Mouse (Mus musculus) stomach, embryonic 14.5 days (tissue): Measurements from ENCODE around the gene Akirin2. TPM values are rescaled to one million over a fixed set of nuclear protein-coding genes. Genes with fewer than 3 reads are reported as not detected.
A peak's percentile ranks its signal among the peaks of the same experiment; 100 is the strongest.

ENCODE experiments used
- ATAC-seq: fragments of 200-750 bp; cut with Nextera tagmentation; 2 replicates; pipeline ENCODE4 v1.8.0; 2017; ENCODE audit warnings: low read depth, moderate TSS enrichment; ENCODE audit not compliant: insufficient number of reproducible peaks, insufficient read depth, low FRiP score
- H3K27ac ChIP-seq: fragments of 300-500 bp; sonication (generic); 2 replicates; pipeline ENCODE4 v1.5.1; 2014; ENCODE audit warnings: mild to moderate bottlenecking, low read length, moderate library complexity, mixed read lengths
- H3K27me3 ChIP-seq: fragments of 300-500 bp; sonication (generic); 2 replicates; pipeline ENCODE4 v1.6.1; 2014; ENCODE audit warnings: low read length, control low read depth, mixed read lengths; ENCODE audit not compliant: control insufficient read depth, insufficient read depth
- H3K36me3 ChIP-seq: fragments of 300-500 bp; sonication (generic); 2 replicates; pipeline ENCODE4 v1.6.1; 2014; ENCODE audit warnings: mild to moderate bottlenecking, control low read depth, low read length, moderate library complexity, mixed read lengths; ENCODE audit not compliant: control insufficient read depth, insufficient read depth
- H3K4me1 ChIP-seq: fragments of 300-500 bp; sonication (generic); 2 replicates; pipeline ENCODE4 v1.6.1; 2014; ENCODE audit warnings: low read length, control low read depth, mixed read lengths; ENCODE audit not compliant: control insufficient read depth, insufficient read depth
- H3K4me2 ChIP-seq: fragments of 300-500 bp; sonication (generic); replicated peaks from 2 replicates; pipeline ENCODE4 v1.6.1; 2014; ENCODE audit warnings: low read depth, low read length, control low read depth
- H3K4me3 ChIP-seq: fragments of 300-500 bp; sonication (generic); 2 replicates; pipeline ENCODE4 v1.5.1; 2014; ENCODE audit warnings: low read depth, low read length, control low read depth
- H3K9ac ChIP-seq: fragments of 300-500 bp; sonication (generic); replicated peaks from 2 replicates; pipeline ENCODE4 v1.6.1; 2014; ENCODE audit warnings: low read depth, mild to moderate bottlenecking, control low read depth, low read length, moderate library complexity, mixed read lengths
- H3K9me3 ChIP-seq: fragments of 300-500 bp; sonication (generic); 2 replicates; pipeline ENCODE4 v1.6.1; 2016; ENCODE audit warnings: low read depth, low read length, control low read depth; ENCODE audit not compliant: control insufficient read depth
- WGBS: fragments of 180-500 bp; shearing (Covaris S2); extraction: QIAGEN DNeasy Blood & Tissue Kit; methylation state at CpG from one replicate; pipeline ENCODE4 v1.1.7; 2014; 5-methylcytosine and 5-hydroxymethylcytosine counted together
- polyA plus RNA-seq: library from polyadenylated mRNA; unstranded; fragments of >200 nt; fragmentation: Nextera tagmentation; extraction: Ambion mirVana; gene quantifications from 2 replicates; pipeline ENCODE4 v1.2.1, GENCODE M21; 2014

The Akirin2 gene
- polyA plus RNA-seq, 1 experiment from 2014 or later: 42.8 TPM

GRCm38 (mm10) chr4:34549981-34550747, 573 bp upstream of the Akirin2 start:
- 0 out of 2 replicates have a peak, but pooled peaks cover 7% of the 10 kb centered on the region for H3K4me1 ChIP-seq
- peak overlapping the region; percentile 99 for H3K4me3 ChIP-seq
- H3K36me3 ChIP-seq: no peaks in the 10 kb centered on the region
- H3K9ac ChIP-seq: peak overlapping the region; percentile 97
- WGBS: 2% methylated on average over 38 of the region's 38 CpGs
- no peaks in the 10 kb centered on the region for H3K9me3 ChIP-seq
- H3K4me2 ChIP-seq: peak overlapping the region; percentile 54
- H3K27ac ChIP-seq: peak overlapping the region; percentile 97
- H3K27me3 ChIP-seq: no peaks in the 10 kb centered on the region
- ATAC-seq: peak; percentile 95

GRCm38 (mm10) chr4:34551098-34551809, 517 bp downstream of the Akirin2 start:
- peak overlapping the region; percentile 97 for H3K27ac ChIP-seq
- peak overlapping the region; percentile 54 for H3K4me2 ChIP-seq
- H3K4me3 ChIP-seq: peak overlapping the region; percentile 99
- H3K4me1 ChIP-seq: peaks cover 13% of the 10 kb centered on the region; the same call in 1 of the 2 replicates
- no peaks in the 10 kb centered on the region for H3K27me3 ChIP-seq
- peak overlapping the region; percentile 97 for H3K9ac ChIP-seq
- ATAC-seq: peak; percentile 78
- under 1% methylated on average over 50 of the region's 50 CpGs for whole genome bisulfite sequencing
- no peaks in the 10 kb centered on the region for H3K9me3 ChIP-seq
- no peaks in the 10 kb centered on the region for H3K36me3 ChIP-seq

GRCm38 (mm10) chr4:34551966-34552365, 1.2 kb downstream of the Akirin2 start:
- WGBS: 4% methylated on average over 3 of the region's 3 CpGs
- Histone ChIP-seq H3K27ac (no peak overlapping the region; the same call in 1 of the 2 replicates), H3K4me2 (peak overlapping the region; percentile 54), H3K27me3 (no peaks in the 10 kb centered on the region), H3K9me3 (no peaks in the 10 kb centered on the region), H3K36me3 (no peaks in the 10 kb centered on the region), H3K4me3 (peak overlapping the region; percentile 99), H3K4me1 (peaks cover 16% of the 10 kb centered on the region; the same call in 1 of the 2 replicates), H3K9ac (peak overlapping the region; percentile 97)
- no peak for ATAC-seq

- Histone ChIP-seq H3K27me3 (no peaks in the 10 kb centered on the region), H3K36me3 (no peaks in the 10 kb centered on the region; the same call in 1 of the 2 replicates), H3K9me3 (no peaks in the 10 kb centered on the region), H3K9ac (no peak overlapping the region), H3K4me2 (no peak overlapping the region), H3K4me3 (no peak overlapping the region), H3K27ac (no peak overlapping the region), H3K4me1 (peaks cover 16% of the 10 kb centered on the region; the same call in 1 of the 2 replicates)
- no peak for ATAC-seq
- 50% methylated on average over 1 of the region's 1 CpGs for WGBS
Measured at GRCm38 (mm10) chr4:34554596-34554995, 3.9 kb downstream of the Akirin2 start.

GRCm38 (mm10) chr4:34555604-34556003, 4.9 kb downstream of the Akirin2 start:
- Histone ChIP-seq H3K27ac (no peak overlapping the region), H3K9ac (no peak overlapping the region), H3K4me3 (no peak overlapping the region), H3K27me3 (no peaks in the 10 kb centered on the region), H3K4me2 (no peak overlapping the region), H3K9me3 (no peaks in the 10 kb centered on the region), H3K4me1 (peaks cover 16% of the 10 kb centered on the region; the same call in 1 of the 2 replicates), H3K36me3 (no peaks in the 10 kb centered on the region; the same call in 1 of the 2 replicates)
- WGBS: 96% methylated on average over 3 of the region's 3 CpGs
- no peak for ATAC-seq

- Histone ChIP-seq H3K36me3 (no peaks in the 10 kb centered on the region; the same call in 1 of the 2 replicates), H3K4me2 (no peak overlapping the region), H3K4me3 (no peak overlapping the region), H3K4me1 (peaks cover 16% of the 10 kb centered on the region; the same call in 1 of the 2 replicates), H3K27me3 (no peaks in the 10 kb centered on the region), H3K27ac (no peak overlapping the region), H3K9ac (no peak overlapping the region), H3K9me3 (no peaks in the 10 kb centered on the region)
- no peak for ATAC-seq
Measured at GRCm38 (mm10) chr4:34556183-34556582, 5.4 kb downstream of the Akirin2 start.

GRCm38 (mm10) chr4:34560971-34561370, 10.2 kb downstream of the Akirin2 start:
- ATAC-seq: no peak
- WGBS: 55% methylated on average over 4 of the region's 4 CpGs
- H3K9me3 ChIP-seq: no peaks in the 10 kb centered on the region

GRCm38 (mm10) chr4:34566226-34566625, 15.5 kb downstream of the Akirin2 start:
- H3K4me3 ChIP-seq: no peak overlapping the region
- no peaks in the 10 kb centered on the region for H3K9me3 ChIP-seq
- no peaks in the 10 kb centered on the region for H3K27me3 ChIP-seq
- H3K9ac ChIP-seq: no peak overlapping the region
- H3K4me2 ChIP-seq: no peak overlapping the region
- ATAC-seq: no peak
- peaks cover 55% of the 10 kb centered on the region for H3K36me3 ChIP-seq
- no peaks in the 10 kb centered on the region for H3K4me1 ChIP-seq
- WGBS: 85% methylated on average over 6 of the region's 6 CpGs
- H3K27ac ChIP-seq: no peak overlapping the region

More at GRCm38 (mm10) chr4:34560971-34561370, 10.2 kb downstream of the Akirin2 start:
- Histone ChIP-seq H3K4me2 (no peak overlapping the region), H3K4me3 (no peak overlapping the region), H3K9ac (no peak overlapping the region), H3K4me1 (0 out of 2 replicates have a peak, but pooled peaks cover 3% of the 10 kb centered on the region), H3K36me3 (peaks cover 15% of the 10 kb centered on the region), H3K27me3 (no peaks in the 10 kb centered on the region), H3K27ac (no peak overlapping the region)
